Mouse (Mus musculus): ENCODE measurements around the gene Rdh9. TPM values are rescaled to one million over a fixed set of nuclear protein-coding genes. Genes with fewer than 3 reads are reported as not detected.

The Rdh9 gene
- polyA plus RNA-seq (2014; fragmentation: Illumina TruSeq; extraction: RNeasy Lipid Tissue Mini Kit (QIAGEN cat#74804); ENCODE audit: low replicate concordance), result 67.6 TPM

DNA sequence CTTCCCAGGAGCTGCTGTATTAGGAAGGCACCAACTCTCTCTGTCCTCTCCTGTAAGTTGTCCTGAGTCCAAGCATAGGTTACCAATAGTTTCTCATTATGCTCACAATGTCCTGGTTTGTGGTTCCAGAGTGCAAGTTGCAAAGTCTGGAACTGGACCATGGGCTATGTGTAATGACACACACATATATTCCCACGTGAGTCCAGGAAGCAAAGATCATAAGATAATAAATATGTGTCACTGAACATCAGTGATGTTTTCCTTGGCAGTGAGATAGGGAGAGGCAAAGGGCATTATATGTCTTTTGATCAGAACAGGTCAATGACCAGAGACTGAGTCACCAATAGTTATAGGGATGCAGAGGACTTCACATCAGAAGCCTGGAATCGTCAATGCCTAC is at the start of gene Rdh9:
Gene Rdh9, plus strand, starts transcription at position 376 of the 400 bp plus-strand sequence.

DNA sequence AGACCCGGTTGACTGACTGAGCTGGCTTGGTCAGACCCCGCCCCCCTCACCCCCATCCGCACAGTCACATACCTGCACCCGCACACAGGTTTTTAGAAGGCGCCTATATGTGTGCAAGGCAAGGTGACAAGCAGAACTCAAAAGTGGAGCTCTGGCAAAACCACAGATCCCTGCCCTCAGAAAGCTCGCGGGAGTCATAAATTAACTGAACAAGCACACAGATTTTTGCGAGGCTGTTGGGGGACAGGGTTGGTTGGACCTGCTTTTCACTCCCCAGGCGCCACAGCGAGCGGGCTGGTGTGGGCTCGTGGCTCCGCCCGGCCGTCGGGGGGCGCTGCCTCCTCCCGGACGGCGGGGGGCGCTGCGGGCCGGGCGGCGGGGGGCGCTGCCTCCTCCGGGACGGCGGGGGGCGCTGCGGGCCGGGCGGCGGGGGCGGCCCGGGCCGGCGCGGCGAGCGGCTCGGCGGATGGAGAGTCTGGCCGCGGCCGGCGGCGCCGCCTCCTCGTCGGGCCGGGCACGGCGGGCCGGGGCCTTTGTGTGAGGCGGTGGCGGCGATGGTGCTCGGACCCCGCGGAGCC is 37.0 kb upstream of the Rdh9 start, which contains the start of gene Zbtb39:
Gene Zbtb39, plus strand, starts transcription at position 456 of the 578 bp plus-strand sequence.

DNA sequence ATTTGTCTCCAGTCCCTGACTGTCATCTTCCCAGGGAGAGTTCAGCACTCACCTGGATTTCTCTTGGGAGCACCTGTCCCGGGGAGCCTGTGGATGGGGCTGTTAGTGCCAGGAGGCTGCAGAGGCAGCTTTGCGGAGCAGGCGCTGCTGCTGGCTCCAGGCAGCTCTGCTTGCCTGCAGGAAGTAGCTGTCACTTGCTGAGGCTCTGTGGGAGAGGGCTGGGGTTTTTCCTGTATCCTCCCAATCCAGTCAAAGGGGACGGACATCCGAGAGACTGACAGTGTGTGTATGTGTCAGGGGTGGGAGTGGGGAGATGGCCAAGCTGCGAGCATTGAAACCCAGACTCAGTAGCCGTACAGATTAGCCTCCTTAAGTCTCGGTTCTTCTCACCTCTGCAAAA is 24.6 kb upstream of the Rdh9 start, which contains the start of gene Gpr182:
Gene Gpr182, minus strand, starts transcription at position 185 of the 400 bp plus-strand sequence.

DNA sequence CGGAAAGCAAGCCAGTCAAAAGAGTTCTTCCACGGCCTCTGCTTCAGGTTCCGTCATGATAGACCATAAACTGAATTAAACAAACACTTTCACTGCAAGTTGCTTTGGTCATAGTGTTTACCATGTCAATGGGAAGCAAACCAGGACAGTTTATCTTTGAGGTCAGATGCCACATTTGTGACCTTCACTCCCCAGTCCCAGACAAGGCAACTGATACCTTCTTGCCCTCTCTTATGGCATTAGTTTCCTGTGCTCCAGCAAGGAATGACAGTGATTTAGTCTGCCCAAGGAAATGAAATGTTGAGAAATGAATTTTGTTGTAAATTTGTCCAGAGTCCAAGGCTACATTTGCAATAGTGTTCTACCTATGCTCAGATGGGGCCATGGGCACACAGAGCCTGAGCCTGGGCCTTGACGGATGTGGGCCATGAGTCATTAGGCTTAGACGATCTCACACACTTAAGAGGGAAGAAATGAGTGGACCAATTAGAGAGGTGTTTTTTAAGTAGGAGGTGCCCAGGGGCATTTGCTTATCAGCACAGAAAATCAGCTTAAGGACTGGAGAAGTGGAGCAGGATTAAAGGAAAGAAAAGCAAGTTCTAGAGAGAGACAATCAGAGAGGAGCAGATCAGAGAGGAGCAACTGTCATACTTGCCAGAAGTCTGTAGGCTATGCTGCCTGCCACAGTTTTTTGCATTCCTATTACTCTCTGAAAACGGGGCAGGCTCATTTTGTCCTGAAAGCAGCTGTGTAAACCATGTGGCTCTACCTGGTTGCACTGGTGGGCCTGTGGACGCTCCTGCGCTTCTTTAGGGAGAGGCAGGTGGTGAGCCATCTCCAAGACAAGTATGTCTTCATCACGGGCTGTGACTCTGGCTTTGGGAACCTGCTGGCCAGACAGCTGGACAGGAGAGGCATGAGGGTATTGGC is 16.7 kb upstream of the Rdh9 start, which contains the start of the genes Rdh1 and Rdh16f1:
Gene Rdh1, plus strand, starts transcription at position 541 of the 930 bp plus-strand sequence.
Gene Rdh16f1, plus strand, starts transcription at position 607 of the 930 bp plus-strand sequence.

DNA sequence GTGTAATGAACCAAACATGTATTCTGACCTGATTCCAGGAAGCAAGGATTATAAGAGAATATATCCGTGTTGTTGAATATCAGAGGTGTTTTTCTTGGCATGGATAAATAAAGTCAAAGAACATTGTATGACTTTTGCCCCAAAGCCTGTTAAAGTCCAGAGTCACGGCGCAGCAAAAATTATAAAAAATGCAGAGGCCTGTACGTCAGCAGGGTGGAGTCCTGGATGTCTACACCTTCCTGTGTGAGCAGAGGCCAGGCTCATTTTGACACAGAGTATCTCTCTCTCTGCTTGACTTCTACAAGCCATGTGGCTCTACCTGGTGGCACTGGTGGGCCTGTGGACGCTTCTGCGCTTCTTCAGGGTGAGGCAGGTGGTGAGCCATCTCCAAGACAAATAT is 24.7 kb downstream of the Rdh9 start, which contains the start of gene Rdh16:
Gene Rdh16, plus strand, starts transcription at position 262 of the 400 bp plus-strand sequence.

Other genes with a start within 250 kb of the Rdh9 start
- not detected for gene Nxph4, start 241.8 kb upstream of the Rdh9 start, polyA plus RNA-seq (2014; fragmentation: Illumina TruSeq; extraction: RNeasy Lipid Tissue Mini Kit (QIAGEN cat#74804); ENCODE audit: low replicate concordance)
- gene Lrp1, start 155.2 kb upstream of the Rdh9 start, polyA plus RNA-seq (2014; fragmentation: Illumina TruSeq; extraction: RNeasy Lipid Tissue Mini Kit (QIAGEN cat#74804); ENCODE audit: low replicate concordance), result 3.2 TPM
- gene Stat6, start 133.4 kb upstream of the Rdh9 start, polyA plus RNA-seq (2014; fragmentation: Illumina TruSeq; extraction: RNeasy Lipid Tissue Mini Kit (QIAGEN cat#74804); ENCODE audit: low replicate concordance), result 46.4 TPM
- gene Nemp1, start 109.5 kb upstream of the Rdh9 start, polyA plus RNA-seq (2014; fragmentation: Illumina TruSeq; extraction: RNeasy Lipid Tissue Mini Kit (QIAGEN cat#74804); ENCODE audit: low replicate concordance), result 9.6 TPM
- 0.48 TPM for gene Nab2, start 107.8 kb upstream of the Rdh9 start, polyA plus RNA-seq (2014; fragmentation: Illumina TruSeq; extraction: RNeasy Lipid Tissue Mini Kit (QIAGEN cat#74804); ENCODE audit: low replicate concordance)
- 124 TPM for gene Myo1a, start 71.2 kb upstream of the Rdh9 start, polyA plus RNA-seq (2014; fragmentation: Illumina TruSeq; extraction: RNeasy Lipid Tissue Mini Kit (QIAGEN cat#74804); ENCODE audit: low replicate concordance)
- gene Tac2, start 51.9 kb upstream of the Rdh9 start, polyA plus RNA-seq (2014; fragmentation: Illumina TruSeq; extraction: RNeasy Lipid Tissue Mini Kit (QIAGEN cat#74804); ENCODE audit: low replicate concordance), result not detected
- gene Zbtb39, start 36.8 kb upstream of the Rdh9 start, polyA plus RNA-seq (2014; fragmentation: Illumina TruSeq; extraction: RNeasy Lipid Tissue Mini Kit (QIAGEN cat#74804); ENCODE audit: low replicate concordance), result 3.1 TPM
- 0.19 TPM for gene Gpr182, start 24.7 kb upstream of the Rdh9 start, polyA plus RNA-seq (2014; fragmentation: Illumina TruSeq; extraction: RNeasy Lipid Tissue Mini Kit (QIAGEN cat#74804); ENCODE audit: low replicate concordance)
- gene Rdh1, start 16.7 kb upstream of the Rdh9 start, polyA plus RNA-seq (2014; fragmentation: Illumina TruSeq; extraction: RNeasy Lipid Tissue Mini Kit (QIAGEN cat#74804); ENCODE audit: low replicate concordance), result 0.19 TPM
- not detected for gene Rdh16f1, start 16.6 kb upstream of the Rdh9 start, polyA plus RNA-seq (2014; fragmentation: Illumina TruSeq; extraction: RNeasy Lipid Tissue Mini Kit (QIAGEN cat#74804); ENCODE audit: low replicate concordance)
- gene Rdh16, start 24.8 kb downstream of the Rdh9 start, polyA plus RNA-seq (2014; fragmentation: Illumina TruSeq; extraction: RNeasy Lipid Tissue Mini Kit (QIAGEN cat#74804); ENCODE audit: low replicate concordance), result 7.8 TPM
- gene Rdh19, start 73.5 kb downstream of the Rdh9 start, polyA plus RNA-seq (2014; fragmentation: Illumina TruSeq; extraction: RNeasy Lipid Tissue Mini Kit (QIAGEN cat#74804); ENCODE audit: low replicate concordance), result not detected
- 5.0 TPM for gene Rdh16f2, start 90.1 kb downstream of the Rdh9 start, polyA plus RNA-seq (2014; fragmentation: Illumina TruSeq; extraction: RNeasy Lipid Tissue Mini Kit (QIAGEN cat#74804); ENCODE audit: low replicate concordance)
- 55.8 TPM for gene Rdh7, start 112.4 kb downstream of the Rdh9 start, polyA plus RNA-seq (2014; fragmentation: Illumina TruSeq; extraction: RNeasy Lipid Tissue Mini Kit (QIAGEN cat#74804); ENCODE audit: low replicate concordance)
- gene Sdr9c7, start 122.1 kb downstream of the Rdh9 start, polyA plus RNA-seq (2014; fragmentation: Illumina TruSeq; extraction: RNeasy Lipid Tissue Mini Kit (QIAGEN cat#74804); ENCODE audit: low replicate concordance), result 0.93 TPM
- gene Hsd17b6, start 231.2 kb downstream of the Rdh9 start, polyA plus RNA-seq (2014; fragmentation: Illumina TruSeq; extraction: RNeasy Lipid Tissue Mini Kit (QIAGEN cat#74804); ENCODE audit: low replicate concordance), result 123 TPM
- gene Prim1, start 238.8 kb downstream of the Rdh9 start, polyA plus RNA-seq (2014; fragmentation: Illumina TruSeq; extraction: RNeasy Lipid Tissue Mini Kit (QIAGEN cat#74804); ENCODE audit: low replicate concordance), result 46.8 TPM

Measured in small intestine, adult 10 weeks (tissue).